Mouse (Mus musculus): ENCODE measurements around the gene Rbl2. TPM values are rescaled to one million over a fixed set of nuclear protein-coding genes. Genes with fewer than 3 reads are reported as not detected.

The Rbl2 gene
- total RNA-seq, 2 experiments from 2014 or later: 27.2 to 31.4 TPM

- DNase-seq (ENCODE audit: low spot score): no peak
- intact Hi-C loops (cut with DNase I): no loop called here
These were observed 84.7 kb downstream of the Rbl2 start for GRCm38 (mm10) chr8:91154564-91154963.

GRCm38 (mm10) chr8:91158617-91159016 is 88.8 kb downstream of the Rbl2 start:
- no peak for DNase-seq (ENCODE audit: low spot score)
- intact Hi-C loops (cut with DNase I): no loop called here

- intact Hi-C loops (cut with DNase I): no loop called here
- DNase-seq (ENCODE audit: low spot score): no peak
These were observed 90.3 kb downstream of the Rbl2 start for GRCm38 (mm10) chr8:91159959-91160800.

GRCm38 (mm10) chr8:91170152-91170551 is 100.3 kb downstream of the Rbl2 start:
- DNase-seq (ENCODE audit: low spot score): no peak
- intact Hi-C loops (cut with DNase I): no loop called here

- DNase-seq (ENCODE audit: low spot score): no peak
These were observed 101.1 kb downstream of the Rbl2 start for GRCm38 (mm10) chr8:91170914-91171313.

GRCm38 (mm10) chr8:91171605-91172004 is 101.7 kb downstream of the Rbl2 start:
- no peak for DNase-seq (ENCODE audit: low spot score)
- intact Hi-C loops (cut with DNase I): no loop called here

More at GRCm38 (mm10) chr8:91170914-91171313, 101.1 kb downstream of the Rbl2 start:
- intact Hi-C loops (cut with DNase I): no loop called here

Other genes with a start within 250 kb of the Rbl2 start
- gene Chd9, start 241.7 kb upstream of the Rbl2 start, total RNA-seq (2021): 10 to 100 TPM; 52.7 to 53.4 TPM
- gene Aktip, start 129.9 kb downstream of the Rbl2 start, total RNA-seq (2021): 10 to 100 TPM; 50.4 to 52.5 TPM
- gene Rpgrip1l, start 243.2 kb downstream of the Rbl2 start, total RNA-seq (2021): 1 to 10 TPM; 3.8 to 5.1 TPM
- gene Fto, start 243.5 kb downstream of the Rbl2 start, total RNA-seq (2021): 10 to 100 TPM; 65.9 to 67.1 TPM